Mouse (Mus musculus) forebrain, postnatal 0 days (tissue): ENCODE results near the gene Ripor3. TPM values are rescaled to one million over a fixed set of nuclear protein-coding genes. Genes with fewer than 3 reads are reported as not detected.

Source experiments
- ATAC-seq: fragments of 200-750 bp; cut with Nextera tagmentation; 2 replicates; pipeline ENCODE4 v1.8.0; 2017; ENCODE audit warnings: mild to moderate bottlenecking, moderate library complexity
- DNase-seq: peaks from one replicate; pipeline ENCODE4 v3.0.0-alpha.2; 2015
- H3K27ac ChIP-seq: fragments of 300-500 bp; sonication (generic); 2 replicates; pipeline ENCODE4 v1.5.1; 2014; ENCODE audit warnings: low read depth, mild to moderate bottlenecking, antibody characterized with exemption, low read length, moderate library complexity, mixed read lengths
- H3K27me3 ChIP-seq: fragments of 300-500 bp; sonication (generic); 2 replicates; pipeline ENCODE4 v1.6.1; 2014; ENCODE audit warnings: mild to moderate bottlenecking, low read length, mixed read lengths; ENCODE audit not compliant: insufficient read depth
- H3K36me3 ChIP-seq: fragments of 300-500 bp; sonication (generic); 2 replicates; pipeline ENCODE4 v1.6.1; 2014; ENCODE audit warnings: mild to moderate bottlenecking, moderate library complexity; ENCODE audit not compliant: insufficient read depth
- H3K4me1 ChIP-seq: fragments of 300-500 bp; sonication (generic); 2 replicates; pipeline ENCODE4 v1.6.1; 2014; ENCODE audit warnings: antibody characterized with exemption; ENCODE audit not compliant: insufficient read depth
- H3K4me2 ChIP-seq: fragments of 300-500 bp; sonication (generic); 2 replicates; pipeline ENCODE4 v1.6.1; 2014; ENCODE audit warnings: low read depth, mild to moderate bottlenecking, moderate library complexity
- H3K4me3 ChIP-seq: fragments of 300-500 bp; sonication (generic); 2 replicates; pipeline ENCODE4 v1.5.1; 2014; ENCODE audit warnings: low read depth, low read length, mixed read lengths
- H3K9ac ChIP-seq: fragments of 300-500 bp; sonication (generic); 2 replicates; pipeline ENCODE4 v1.6.1; 2014; ENCODE audit warnings: mild to moderate bottlenecking
- H3K9me3 ChIP-seq: fragments of 300-500 bp; sonication (generic); 2 replicates; pipeline ENCODE4 v1.6.1; 2016; ENCODE audit warnings: low read length
- CTCF ChIP-seq: sonication (generic); IDR thresholded peaks from 2 replicates; pipeline ENCODE4 v1.5.1; 2016; ENCODE audit warnings: antibody characterized with exemption, control low read depth, low read depth
- WGBS: fragments of 180-500 bp; shearing (Covaris S2); extraction: QIAGEN DNeasy Blood & Tissue Kit; methylation state at CpG from one replicate; pipeline ENCODE4 v1.1.7; 2014; 5-methylcytosine and 5-hydroxymethylcytosine counted together
- polyA plus RNA-seq: library from polyadenylated mRNA; unstranded; fragments of >200 nt; fragmentation: Nextera tagmentation; extraction: Ambion mirVana; gene quantifications from 2 replicates; pipeline ENCODE4 v1.2.1, GENCODE M21; 2015
- total RNA-seq: library from RNA; depleted of rRNA; stranded (reverse); fragments of >200 nt; gene quantifications from 2 replicates; pipeline ENCODE4 v1.2.3, GENCODE M21; 2014

The Ripor3 gene
- total and polyA plus RNA-seq, 2 experiments from 2014 or later, result 0.29 to 0.39 TPM

- peaks cover 27% of the 10 kb centered on the region for H3K27me3 ChIP-seq
- TF ChIP-seq CTCF, result no peak
- peaks cover 6% of the 10 kb centered on the region; the same call in 1 of the 2 replicates for H3K4me1 ChIP-seq
- no peaks in the 10 kb centered on the region for H3K36me3 ChIP-seq
- WGBS, result 89% methylated on average over 11 of the region's 11 CpGs
- H3K4me3 ChIP-seq, result no peak overlapping the region
- H3K9ac ChIP-seq, result no peak overlapping the region
- H3K4me2 ChIP-seq, result no peak overlapping the region
- no peak for DNase-seq
- H3K27ac ChIP-seq, result no peak overlapping the region
- H3K9me3 ChIP-seq, result no peaks in the 10 kb centered on the region
- ATAC-seq, result no peak
Measured at GRCm38 (mm10) chr2:168054142-168054541, 43.7 kb upstream of the Ripor3 start.

GRCm38 (mm10) chr2:168052689-168053088 is 42.3 kb upstream of the Ripor3 start:
- 13% methylated on average over 2 of the region's 2 CpGs for WGBS
- DNase-seq (no peak), ATAC-seq (no peak)
- TF ChIP-seq CTCF, result peak; percentile 62
- Histone ChIP-seq H3K27ac (no peak overlapping the region), H3K9ac (no peak overlapping the region), H3K4me3 (no peak overlapping the region), H3K4me1 (peaks cover 6% of the 10 kb centered on the region; the same call in 1 of the 2 replicates), H3K4me2 (no peak overlapping the region), H3K36me3 (no peaks in the 10 kb centered on the region), H3K27me3 (peaks cover 32% of the 10 kb centered on the region), H3K9me3 (no peaks in the 10 kb centered on the region)

GRCm38 (mm10) chr2:168052156-168052555 is 41.7 kb upstream of the Ripor3 start:
- Histone ChIP-seq H3K9me3 (no peaks in the 10 kb centered on the region), H3K36me3 (no peaks in the 10 kb centered on the region), H3K4me3 (no peak overlapping the region), H3K27me3 (peaks cover 32% of the 10 kb centered on the region), H3K9ac (no peak overlapping the region), H3K4me2 (no peak overlapping the region), H3K4me1 (peaks cover 6% of the 10 kb centered on the region; the same call in 1 of the 2 replicates), H3K27ac (no peak overlapping the region)
- DNase-seq (no peak), ATAC-seq (no peak)
- TF ChIP-seq CTCF, result no peak
- 87% methylated on average over 1 of the region's 1 CpGs for WGBS

GRCm38 (mm10) chr2:168050000-168050942 is 39.9 kb upstream of the Ripor3 start:
- WGBS, result 2% methylated on average over 54 of the region's 56 CpGs
- Histone ChIP-seq H3K27me3 (peaks cover 32% of the 10 kb centered on the region), H3K9me3 (no peaks in the 10 kb centered on the region), H3K27ac (no peak overlapping the region), H3K4me2 (peak overlapping the region; percentile 57), H3K9ac (0 out of 2 replicates have a peak overlapping the region, but pooled peaks have one; percentile 28), H3K4me3 (peak overlapping the region; percentile 27), H3K36me3 (no peaks in the 10 kb centered on the region), H3K4me1 (peaks cover 6% of the 10 kb centered on the region; the same call in 1 of the 2 replicates)
- ATAC-seq (no peak), DNase-seq (no peak)
- TF ChIP-seq CTCF, result no peak

GRCm38 (mm10) chr2:168049002-168049635 is 38.7 kb upstream of the Ripor3 start:
- ATAC-seq (no peak), DNase-seq (no peak)
- Histone ChIP-seq H3K9ac (no peak overlapping the region), H3K9me3 (no peaks in the 10 kb centered on the region), H3K4me2 (0 out of 2 replicates have a peak overlapping the region, but pooled peaks have one; percentile 57), H3K4me1 (peaks cover 6% of the 10 kb centered on the region; the same call in 1 of the 2 replicates), H3K27ac (no peak overlapping the region), H3K4me3 (no peak overlapping the region), H3K27me3 (peaks cover 32% of the 10 kb centered on the region), H3K36me3 (no peaks in the 10 kb centered on the region)
- TF ChIP-seq CTCF, result no peak
- 14% methylated on average over 16 of the region's 16 CpGs for WGBS

GRCm38 (mm10) chr2:168046467-168046866 is 36.0 kb upstream of the Ripor3 start:
- peak; percentile 25; the same call in 1 of the 2 replicates for TF ChIP-seq CTCF
- no peak for ATAC-seq
- peaks cover 26% of the 10 kb centered on the region for H3K27me3 ChIP-seq
- H3K4me2 ChIP-seq, result no peak overlapping the region
- no peaks in the 10 kb centered on the region for H3K36me3 ChIP-seq
- H3K9ac ChIP-seq, result no peak overlapping the region
- H3K4me1 ChIP-seq, result peaks cover 6% of the 10 kb centered on the region; the same call in 1 of the 2 replicates
- 78% methylated on average over 4 of the region's 4 CpGs for WGBS
- H3K9me3 ChIP-seq, result no peaks in the 10 kb centered on the region
- H3K27ac ChIP-seq, result no peak overlapping the region
- DNase-seq, result no peak
- no peak overlapping the region for H3K4me3 ChIP-seq

GRCm38 (mm10) chr2:168045771-168046170 is 35.4 kb upstream of the Ripor3 start:
- ATAC-seq (no peak), DNase-seq (no peak)
- 13% methylated on average over 5 of the region's 5 CpGs for WGBS
- Histone ChIP-seq H3K4me2 (no peak overlapping the region), H3K36me3 (no peaks in the 10 kb centered on the region), H3K4me3 (no peak overlapping the region), H3K9me3 (no peaks in the 10 kb centered on the region), H3K4me1 (peaks cover 6% of the 10 kb centered on the region; the same call in 1 of the 2 replicates), H3K27ac (no peak overlapping the region), H3K9ac (no peak overlapping the region), H3K27me3 (peaks cover 21% of the 10 kb centered on the region)
- no peak for TF ChIP-seq CTCF
